Mouse (Mus musculus): ENCODE results near the gene Actb. TPM values are rescaled to one million over a fixed set of nuclear protein-coding genes. Genes with fewer than 3 reads are reported as not detected.

The Actb gene
- polyA plus RNA-seq, 1 experiment from 2014 or later, result 8,921 TPM

- Histone ChIP-seq H3K27ac (peak overlapping the region; percentile 99), H3K9me3 (no peaks in the 10 kb centered on the region), H3K4me1 (peaks cover 46% of the 10 kb centered on the region), H3K27me3 (ENCODE audit: insufficient read depth, poor library complexity, severe bottlenecking) (peaks cover 7% of the 10 kb centered on the region), H3K36me3 (peaks cover 66% of the 10 kb centered on the region), H3K4me3 (peak overlapping the region; percentile 84)
- WGBS, result 74% methylated on average over 19 of the region's 19 CpGs
- no peak for DNase-seq (ENCODE audit: low spot score)
Observed at GRCm38 (mm10) chr5:142904208-142905037, 2.1 kb downstream of the Actb start.

GRCm38 (mm10) chr5:142903470-142904207 is 2.9 kb downstream of the Actb start:
- peak overlapping the region; percentile 84 for H3K4me3 ChIP-seq
- WGBS, result 82% methylated on average over 14 of the region's 14 CpGs
- no peak for DNase-seq (ENCODE audit: low spot score)
- peaks cover 38% of the 10 kb centered on the region for H3K4me1 ChIP-seq
- H3K27ac ChIP-seq, result peak overlapping the region; percentile 99
- peaks cover 7% of the 10 kb centered on the region for H3K27me3 ChIP-seq (ENCODE audit: insufficient read depth, poor library complexity, severe bottlenecking)
- H3K9me3 ChIP-seq, result no peaks in the 10 kb centered on the region
- H3K36me3 ChIP-seq, result peaks cover 72% of the 10 kb centered on the region

- Histone ChIP-seq H3K4me3 (peak overlapping the region; percentile 12; the same call in 1 of the 2 replicates), H3K27me3 (ENCODE audit: insufficient read depth, poor library complexity, severe bottlenecking) (peaks cover 7% of the 10 kb centered on the region), H3K9me3 (no peaks in the 10 kb centered on the region), H3K4me1 (peaks cover 29% of the 10 kb centered on the region), H3K36me3 (peaks cover 74% of the 10 kb centered on the region), H3K27ac (peak overlapping the region; percentile 36)
- peak; percentile 83 for DNase-seq (ENCODE audit: low spot score)
- WGBS, result 46% methylated on average over 5 of the region's 5 CpGs
Observed at GRCm38 (mm10) chr5:142902506-142903314, 3.8 kb downstream of the Actb start.

GRCm38 (mm10) chr5:142901846-142902505 is 4.6 kb downstream of the Actb start:
- H3K36me3 ChIP-seq, result peaks cover 79% of the 10 kb centered on the region
- 56% methylated on average over 4 of the region's 4 CpGs for WGBS

GRCm38 (mm10) chr5:142901355-142901802 is 5.2 kb downstream of the Actb start:
- WGBS, result 77% methylated on average over 7 of the region's 7 CpGs
- H3K9me3 ChIP-seq, result no peaks in the 10 kb centered on the region
- H3K27me3 ChIP-seq (ENCODE audit: insufficient read depth, poor library complexity, severe bottlenecking), result peaks cover 7% of the 10 kb centered on the region
- H3K4me1 ChIP-seq, result peaks cover 20% of the 10 kb centered on the region
- no peak overlapping the region for H3K4me3 ChIP-seq
- H3K27ac ChIP-seq, result no peak overlapping the region
- DNase-seq (ENCODE audit: low spot score), result peak; percentile 83
- H3K36me3 ChIP-seq, result peaks cover 78% of the 10 kb centered on the region

More at GRCm38 (mm10) chr5:142901846-142902505, 4.6 kb downstream of the Actb start:
- H3K9me3 ChIP-seq, result no peaks in the 10 kb centered on the region
- no peak for DNase-seq (ENCODE audit: low spot score)
- peak overlapping the region; percentile 12; the same call in 1 of the 2 replicates for H3K4me3 ChIP-seq
- peaks cover 7% of the 10 kb centered on the region for H3K27me3 ChIP-seq (ENCODE audit: insufficient read depth, poor library complexity, severe bottlenecking)
- 0 out of 2 replicates have a peak overlapping the region, but pooled peaks have one; percentile 36 for H3K27ac ChIP-seq
- H3K4me1 ChIP-seq, result peaks cover 21% of the 10 kb centered on the region

- no peak overlapping the region for H3K27ac ChIP-seq
Observed at GRCm38 (mm10) chr5:142900651-142901050, 5.9 kb downstream of the Actb start.

GRCm38 (mm10) chr5:142899932-142900533 is 6.5 kb downstream of the Actb start:
- DNase-seq (ENCODE audit: low spot score), result no peak
- H3K4me3 ChIP-seq, result no peak overlapping the region
- no peaks in the 10 kb centered on the region for H3K9me3 ChIP-seq
- H3K27me3 ChIP-seq (ENCODE audit: insufficient read depth, poor library complexity, severe bottlenecking), result no peaks in the 10 kb centered on the region
- WGBS, result 82% methylated on average over 5 of the region's 5 CpGs
- H3K36me3 ChIP-seq, result peaks cover 65% of the 10 kb centered on the region
- peaks cover 12% of the 10 kb centered on the region for H3K4me1 ChIP-seq
- no peak overlapping the region for H3K27ac ChIP-seq

More at GRCm38 (mm10) chr5:142900651-142901050, 5.9 kb downstream of the Actb start:
- Histone ChIP-seq H3K27me3 (ENCODE audit: insufficient read depth, poor library complexity, severe bottlenecking) (peaks cover under 1% of the 10 kb centered on the region; the same call in 1 of the 2 replicates), H3K36me3 (peaks cover 71% of the 10 kb centered on the region), H3K4me3 (no peak overlapping the region), H3K4me1 (peaks cover 15% of the 10 kb centered on the region), H3K9me3 (no peaks in the 10 kb centered on the region)
- 84% methylated on average over 7 of the region's 7 CpGs for WGBS
- DNase-seq (ENCODE audit: low spot score), result no peak

- peaks cover 56% of the 10 kb centered on the region for H3K36me3 ChIP-seq
- peaks cover 13% of the 10 kb centered on the region for H3K4me1 ChIP-seq
- no peak overlapping the region for H3K4me3 ChIP-seq
- H3K27me3 ChIP-seq (ENCODE audit: insufficient read depth, poor library complexity, severe bottlenecking), result no peaks in the 10 kb centered on the region
- no peaks in the 10 kb centered on the region for H3K9me3 ChIP-seq
- WGBS, result 80% methylated on average over 9 of the region's 9 CpGs
- DNase-seq (ENCODE audit: low spot score), result no peak
- H3K27ac ChIP-seq, result no peak overlapping the region
Observed at GRCm38 (mm10) chr5:142899057-142899601, 7.4 kb downstream of the Actb start.

- peaks cover 17% of the 10 kb centered on the region for H3K4me1 ChIP-seq
- peaks cover 49% of the 10 kb centered on the region for H3K36me3 ChIP-seq
- no peaks in the 10 kb centered on the region for H3K27me3 ChIP-seq (ENCODE audit: insufficient read depth, poor library complexity, severe bottlenecking)
- H3K4me3 ChIP-seq, result no peak overlapping the region
- 88% methylated on average over 4 of the region's 4 CpGs for WGBS
- no peak overlapping the region for H3K27ac ChIP-seq
- no peaks in the 10 kb centered on the region for H3K9me3 ChIP-seq
- no peak for DNase-seq (ENCODE audit: low spot score)
Observed at GRCm38 (mm10) chr5:142898316-142898715, 8.2 kb downstream of the Actb start.

GRCm38 (mm10) chr5:142897568-142898248 is 8.8 kb downstream of the Actb start:
- no peaks in the 10 kb centered on the region for H3K27me3 ChIP-seq (ENCODE audit: insufficient read depth, poor library complexity, severe bottlenecking)
- no peak for DNase-seq (ENCODE audit: low spot score)
- peaks cover 19% of the 10 kb centered on the region for H3K4me1 ChIP-seq
- no peak overlapping the region for H3K27ac ChIP-seq
- H3K36me3 ChIP-seq, result peaks cover 44% of the 10 kb centered on the region
- no peaks in the 10 kb centered on the region for H3K9me3 ChIP-seq
- no peak overlapping the region for H3K4me3 ChIP-seq
- 90% methylated on average over 7 of the region's 7 CpGs for WGBS

GRCm38 (mm10) chr5:142896713-142897112 is 9.8 kb downstream of the Actb start:
- no peak for DNase-seq (ENCODE audit: low spot score)
- no peaks in the 10 kb centered on the region for H3K9me3 ChIP-seq
- H3K4me1 ChIP-seq, result peaks cover 19% of the 10 kb centered on the region
- H3K27me3 ChIP-seq (ENCODE audit: insufficient read depth, poor library complexity, severe bottlenecking), result no peaks in the 10 kb centered on the region
- H3K36me3 ChIP-seq, result peaks cover 34% of the 10 kb centered on the region
- no peak overlapping the region for H3K4me3 ChIP-seq
- H3K27ac ChIP-seq, result no peak overlapping the region
- 88% methylated on average over 5 of the region's 5 CpGs for WGBS

Data from heart, embryonic 10.5 days (tissue).